8 mouse cellular contexts compared by ENCODE assay signal in genomic region chr11:120624680-120625111, GRCm38 (mm10). TPM values are rescaled to one million over a fixed set of nuclear protein-coding genes. Genes with fewer than 3 reads are reported as not detected.
DNase-seq lines count a peak whose midpoint lies in the region; ATAC-seq lines count a peak whose summit lies in the region.

No protein-coding gene starts in this region.

- no peaks in the 10 kb centered on the region for H3K9me3 ChIP-seq in hindbrain, embryonic 14.5 days (ENCODE audit: control insufficient read depth, low read length)

- peak overlapping the region; percentile 95 for H3K4me2 ChIP-seq in hindbrain, embryonic 14.5 days (replicated peaks)

- under 1% methylated on average over 45 of the region's 53 CpGs for WGBS in hindbrain, embryonic 14.5 days

- H3K4me3 ChIP-seq in hindbrain, embryonic 14.5 days (replicated peaks; ENCODE audit: low read length), result peak overlapping the region; percentile 76

- peak; percentile 73 for DNase-seq in WW6 (ENCODE audit: low read depth, low spot score)
- DNase-seq in cerebellum, postnatal 25 days, result peak; percentile 87 to 92
- peak; percentile 67 to 78 for DNase-seq in frontal cortex, postnatal 25 days (ENCODE audit: low spot score in 2 of 2)
- DNase-seq in hindbrain, embryonic 14.5 days (ENCODE audit: low spot score), result peak; percentile 83
- DNase-seq in left cerebral cortex, adult 11 months (ENCODE audit: low spot score), result peak; percentile 75
- DNase-seq in lung, postnatal 4 days, result peak; percentile 90 to 92
- peak; percentile 92 to 93 for DNase-seq in right cerebral cortex, postnatal 10 days (ENCODE audit: low spot score in 2 of 2)
- DNase-seq in urinary bladder, postnatal 14 days (ENCODE audit: low spot score), result peak; percentile 87

- H3K36me3 ChIP-seq in hindbrain, embryonic 14.5 days (replicated peaks; ENCODE audit: control insufficient read depth, insufficient read depth), result peaks cover 63% of the 10 kb centered on the region

- H3K27me3 ChIP-seq in hindbrain, embryonic 14.5 days (ENCODE audit: control insufficient read depth, insufficient read depth, low read length), result no peaks in the 10 kb centered on the region

- H3K27ac ChIP-seq in hindbrain, embryonic 14.5 days, result peak overlapping the region; percentile 66

- H3K4me1 ChIP-seq in hindbrain, embryonic 14.5 days (replicated peaks; ENCODE audit: control insufficient read depth, insufficient read depth, low read length), result peaks cover 26% of the 10 kb centered on the region

- peak; percentile 81 for ATAC-seq in hindbrain, embryonic 14.5 days (ENCODE audit: low FRiP score)

- peak overlapping the region; percentile 69 for H3K9ac ChIP-seq in hindbrain, embryonic 14.5 days

RNA-seq across cellular contexts. Expression of gene Sirt7, which starts 0.3 kb away (rescaled TPM):
- polyA plus RNA-seq in hindbrain, embryonic 14.5 days (2014; fragmentation: Nextera tagmentation; extraction: Ambion mirVana), result 35.5 and 37.0 TPM in 2 replicates

RNA-seq across cellular contexts. Expression of gene Pcyt2, which starts 7.0 kb away (rescaled TPM):
- 173 and 181 TPM in 2 replicates for polyA plus RNA-seq in hindbrain, embryonic 14.5 days (2014; fragmentation: Nextera tagmentation; extraction: Ambion mirVana)

RNA-seq across cellular contexts. Expression of gene Mafg, which starts 8.7 kb away (rescaled TPM):
- polyA plus RNA-seq in hindbrain, embryonic 14.5 days (2014; fragmentation: Nextera tagmentation; extraction: Ambion mirVana), result 35.4 and 37.8 TPM in 2 replicates

RNA-seq across cellular contexts. Expression of gene Npb, which starts 16.4 kb away (rescaled TPM):
- polyA plus RNA-seq in hindbrain, embryonic 14.5 days (2014; fragmentation: Nextera tagmentation; extraction: Ambion mirVana), result 0.83 and 1.5 TPM in 2 replicates

RNA-seq across cellular contexts. Expression of gene Pycr1, which starts 18.9 kb away (rescaled TPM):
- 16.8 and 17.9 TPM in 2 replicates for polyA plus RNA-seq in hindbrain, embryonic 14.5 days (2014; fragmentation: Nextera tagmentation; extraction: Ambion mirVana)

Comparison
In these comparisons a context has a peak if more than half of its experiments do, and no peak if none do; other contexts are left out.
1. Peak in every context shown above with its lines: DNase-seq, ATAC-seq, H3K4me3 ChIP-seq and H3K27ac ChIP-seq.